Mouse (Mus musculus) midbrain, embryonic 13.5 days (tissue): ENCODE measurements at regions not wholly inside any gene's neighbourhood (a gene's known extent, or its start where the extent isn't known, plus 50 kb on each side); places are given as distances from the start of the nearest gene placed in this dataset.

Experiments used
- ATAC-seq: fragments of 200-750 bp; cut with Nextera tagmentation; 2 replicates; pipeline ENCODE4 v1.8.0; 2017; ENCODE audit warnings: mild to moderate bottlenecking, moderate TSS enrichment, moderate library complexity
- H3K27ac ChIP-seq: fragments of 300-500 bp; sonication (generic); 2 replicates; pipeline ENCODE4 v1.5.1; 2015; ENCODE audit warnings: inconsistent platforms, mild to moderate bottlenecking, moderate library complexity
- H3K27me3 ChIP-seq: fragments of 300-500 bp; sonication (generic); 2 replicates; pipeline ENCODE4 v1.6.1; 2015; ENCODE audit warnings: mild to moderate bottlenecking, inconsistent platforms
- H3K36me3 ChIP-seq: fragments of 300-500 bp; sonication (generic); 2 replicates; pipeline ENCODE4 v1.6.1; 2015; ENCODE audit warnings: mild to moderate bottlenecking, inconsistent platforms
- H3K4me1 ChIP-seq: fragments of 300-500 bp; sonication (generic); replicated peaks from 2 replicates; pipeline ENCODE4 v1.6.1; 2015; ENCODE audit warnings: inconsistent platforms
- H3K4me2 ChIP-seq: fragments of 300-500 bp; sonication (generic); replicated peaks from 2 replicates; pipeline ENCODE4 v1.6.1; 2015; ENCODE audit warnings: moderate library complexity, mild to moderate bottlenecking, inconsistent platforms
- H3K4me3 ChIP-seq: fragments of 300-500 bp; sonication (generic); replicated peaks from 2 replicates; pipeline ENCODE4 v1.5.1; 2015; ENCODE audit warnings: mild to moderate bottlenecking, inconsistent platforms
- H3K9ac ChIP-seq: fragments of 300-500 bp; sonication (generic); replicated peaks from 2 replicates; pipeline ENCODE4 v1.6.1; 2015; ENCODE audit warnings: mild to moderate bottlenecking, inconsistent platforms
- H3K9me3 ChIP-seq: fragments of 300-500 bp; sonication (generic); 2 replicates; pipeline ENCODE4 v1.6.1; 2016; ENCODE audit warnings: mild to moderate bottlenecking, inconsistent platforms
- WGBS: fragments of 180-500 bp; shearing (Covaris S2); methylation state at CpG from one replicate; pipeline ENCODE4 v1.1.7; 2015; 5-methylcytosine and 5-hydroxymethylcytosine counted together

GRCm38 (mm10) chr10:122614720-122615119 lies 63.8 kb upstream of the Ppm1h start:
- whole genome bisulfite sequencing: 75% methylated on average over 3 of the region's 3 CpGs
- no peaks in the 10 kb centered on the region; the same call in 1 of the 2 replicates for H3K9me3 ChIP-seq
- H3K27me3 ChIP-seq: no peaks in the 10 kb centered on the region
- no peaks in the 10 kb centered on the region for H3K4me1 ChIP-seq
- no peak overlapping the region for H3K4me2 ChIP-seq
- H3K9ac ChIP-seq: no peak overlapping the region
- ATAC-seq: no peak
- no peak overlapping the region for H3K4me3 ChIP-seq
- no peak overlapping the region for H3K27ac ChIP-seq
- no peaks in the 10 kb centered on the region for H3K36me3 ChIP-seq

GRCm38 (mm10) chr10:122615658-122616057 lies 62.9 kb upstream of the Ppm1h start:
- H3K27me3 ChIP-seq: no peaks in the 10 kb centered on the region
- H3K4me3 ChIP-seq: no peak overlapping the region
- no peaks in the 10 kb centered on the region for H3K9me3 ChIP-seq
- WGBS: 94% methylated on average over 12 of the region's 12 CpGs
- no peaks in the 10 kb centered on the region for H3K4me1 ChIP-seq
- no peak overlapping the region for H3K4me2 ChIP-seq
- H3K9ac ChIP-seq: no peak overlapping the region
- no peak for ATAC-seq
- H3K27ac ChIP-seq: no peak overlapping the region
- no peaks in the 10 kb centered on the region for H3K36me3 ChIP-seq

- H3K4me2 ChIP-seq: no peak overlapping the region
- H3K9ac ChIP-seq: no peak overlapping the region
- 70% methylated on average over 6 of the region's 6 CpGs for WGBS
- H3K4me3 ChIP-seq: no peak overlapping the region
- H3K27me3 ChIP-seq: no peaks in the 10 kb centered on the region
- H3K36me3 ChIP-seq: no peaks in the 10 kb centered on the region
- no peaks in the 10 kb centered on the region for H3K4me1 ChIP-seq
- no peaks in the 10 kb centered on the region for H3K9me3 ChIP-seq
- H3K27ac ChIP-seq: no peak overlapping the region
- ATAC-seq: no peak
These were observed 62.2 kb upstream of the Ppm1h start for GRCm38 (mm10) chr10:122616385-122616784.

DNA sequence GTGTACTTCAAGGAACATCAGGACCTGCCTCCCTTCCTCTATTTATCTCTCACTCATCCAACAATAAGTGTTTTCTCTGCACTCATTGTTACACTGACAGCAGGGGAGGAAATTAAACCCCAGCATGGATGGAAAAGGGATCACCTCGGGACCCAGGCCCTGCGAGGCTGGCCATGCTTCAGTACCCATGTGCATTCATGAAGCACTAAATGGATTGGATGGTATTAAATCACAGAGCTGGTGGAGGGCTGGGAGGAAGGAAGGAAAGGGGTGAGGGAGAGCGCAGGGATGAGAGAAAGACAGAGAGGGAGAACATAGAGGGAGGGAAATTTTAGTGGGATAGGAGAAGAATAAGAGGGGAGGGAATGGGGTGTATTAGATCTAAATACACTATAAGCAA lies 59.7 kb upstream of the Ppm1h start:
- 14% methylated on average over 3 of the region's 3 CpGs for WGBS
- peak; percentile 70; the same call in 1 of the 2 replicates for ATAC-seq

GRCm38 (mm10) chr10:122619406-122620116 lies 59.0 kb upstream of the Ppm1h start:
- peak; percentile 69 for ATAC-seq
- H3K36me3 ChIP-seq: no peaks in the 10 kb centered on the region
- no peaks in the 10 kb centered on the region for H3K27me3 ChIP-seq
- H3K4me2 ChIP-seq: no peak overlapping the region
- no peak overlapping the region for H3K9ac ChIP-seq
- no peak overlapping the region for H3K27ac ChIP-seq
- H3K4me1 ChIP-seq: no peaks in the 10 kb centered on the region
- 45% methylated on average over 16 of the region's 16 CpGs for WGBS
- no peak overlapping the region for H3K4me3 ChIP-seq
- no peaks in the 10 kb centered on the region for H3K9me3 ChIP-seq

More for the DNA sequence above, 59.7 kb upstream of the Ppm1h start:
- Histone ChIP-seq H3K27me3 (no peaks in the 10 kb centered on the region), H3K4me1 (no peaks in the 10 kb centered on the region), H3K4me3 (no peak overlapping the region), H3K9me3 (no peaks in the 10 kb centered on the region), H3K36me3 (no peaks in the 10 kb centered on the region), H3K27ac (no peak overlapping the region), H3K4me2 (no peak overlapping the region), H3K9ac (no peak overlapping the region)
